Mouse (Mus musculus): Measurements from ENCODE around the gene Oxld1. TPM values are rescaled to one million over a fixed set of nuclear protein-coding genes. Genes with fewer than 3 reads are reported as not detected.

Gene Oxld1
- 8.6 and 10.9 TPM in 2 replicates for polyA plus RNA-seq (2016; fragmentation: Nextera tagmentation; extraction: Ambion mirVana)

- peak; percentile 94 for ATAC-seq (ENCODE audit: low FRiP score)
Measured at GRCm38 (mm10) chr11:120457772-120458751, at the start of gene Oxld1, which contains the start of gene Ccdc137. Oxld1 (minus strand) TSS chr11:120458068. Ccdc137 (plus strand) TSS chr11:120458115.

GRCm38 (mm10) chr11:120506899-120507298 is 49.0 kb upstream of the Oxld1 start:
- Histone ChIP-seq H3K4me3 (replicated peaks) (no peak overlapping the region), H3K4me2 (no peak overlapping the region), H3K36me3 (replicated peaks) (no peaks in the 10 kb centered on the region), H3K9ac (no peak overlapping the region), H3K9me3 (no peaks in the 10 kb centered on the region), H3K4me1 (peaks cover 13% of the 10 kb centered on the region), H3K27ac (no peak overlapping the region), H3K27me3 (peaks cover 3% of the 10 kb centered on the region; the same call in 1 of the 2 replicates)
- ATAC-seq (ENCODE audit: low FRiP score) = no peak
- 63% methylated on average over 4 of the region's 4 CpGs for WGBS

More at GRCm38 (mm10) chr11:120457772-120458751, at the start of gene Oxld1, which contains the start of gene Ccdc137:
- H3K27ac ChIP-seq = peak within 1 kb of the TSS; percentile 75
- peaks cover 26% of the 10 kb centered on the region for H3K4me1 ChIP-seq
- H3K9me3 ChIP-seq = no peaks in the 10 kb centered on the region
- no peaks in the 10 kb centered on the region for H3K27me3 ChIP-seq
- WGBS = 5% methylated on average over 62 of the region's 62 CpGs
- H3K9ac ChIP-seq = peak within 1 kb of the TSS; percentile 93
- H3K36me3 ChIP-seq (replicated peaks) = peaks cover 36% of the 10 kb centered on the region
- peak within 1 kb of the TSS; percentile 73 for H3K4me2 ChIP-seq
- peak within 1 kb of the TSS; percentile 86 for H3K4me3 ChIP-seq (replicated peaks)

- Histone ChIP-seq H3K36me3 (replicated peaks) (no peaks in the 10 kb centered on the region), H3K4me1 (peaks cover 7% of the 10 kb centered on the region), H3K27ac (no peak overlapping the region), H3K9ac (no peak overlapping the region), H3K9me3 (no peaks in the 10 kb centered on the region), H3K4me3 (replicated peaks) (no peak overlapping the region), H3K27me3 (peaks cover 3% of the 10 kb centered on the region; the same call in 1 of the 2 replicates), H3K4me2 (no peak overlapping the region)
- WGBS = 87% methylated on average over 3 of the region's 3 CpGs
- no peak for ATAC-seq (ENCODE audit: low FRiP score)
Measured at GRCm38 (mm10) chr11:120505661-120506060, 47.8 kb upstream of the Oxld1 start.

GRCm38 (mm10) chr11:120501701-120502100 is 43.8 kb upstream of the Oxld1 start:
- Histone ChIP-seq H3K9me3 (no peaks in the 10 kb centered on the region), H3K9ac (no peak overlapping the region), H3K27me3 (no peaks in the 10 kb centered on the region), H3K4me2 (no peak overlapping the region), H3K36me3 (replicated peaks) (peaks cover 28% of the 10 kb centered on the region), H3K4me3 (replicated peaks) (no peak overlapping the region), H3K4me1 (no peaks in the 10 kb centered on the region), H3K27ac (no peak overlapping the region)
- no peak for ATAC-seq (ENCODE audit: low FRiP score)
- 87% methylated on average over 4 of the region's 4 CpGs for WGBS

- 73% methylated on average over 6 of the region's 6 CpGs for WGBS
- ATAC-seq (ENCODE audit: low FRiP score) = no peak
- Histone ChIP-seq H3K9me3 (no peaks in the 10 kb centered on the region), H3K27me3 (no peaks in the 10 kb centered on the region), H3K4me2 (no peak overlapping the region), H3K4me3 (replicated peaks) (no peak overlapping the region), H3K4me1 (no peaks in the 10 kb centered on the region), H3K36me3 (replicated peaks) (peaks cover 34% of the 10 kb centered on the region), H3K9ac (no peak overlapping the region), H3K27ac (no peak overlapping the region)
Measured at GRCm38 (mm10) chr11:120501018-120501417, 43.1 kb upstream of the Oxld1 start.

GRCm38 (mm10) chr11:120500357-120500756 is 42.5 kb upstream of the Oxld1 start:
- peaks cover 40% of the 10 kb centered on the region for H3K36me3 ChIP-seq (replicated peaks)
- H3K27ac ChIP-seq = no peak overlapping the region
- H3K4me3 ChIP-seq (replicated peaks) = no peak overlapping the region
- H3K4me2 ChIP-seq = no peak overlapping the region
- 29% methylated on average over 3 of the region's 3 CpGs for WGBS
- H3K27me3 ChIP-seq = no peaks in the 10 kb centered on the region
- H3K9me3 ChIP-seq = no peaks in the 10 kb centered on the region
- ATAC-seq (ENCODE audit: low FRiP score) = no peak
- H3K9ac ChIP-seq = no peak overlapping the region
- H3K4me1 ChIP-seq = no peaks in the 10 kb centered on the region

GRCm38 (mm10) chr11:120499894-120500293 is 42.0 kb upstream of the Oxld1 start:
- ATAC-seq (ENCODE audit: low FRiP score) = no peak
- Histone ChIP-seq H3K27ac (no peak overlapping the region), H3K4me3 (replicated peaks) (no peak overlapping the region), H3K4me1 (no peaks in the 10 kb centered on the region), H3K27me3 (no peaks in the 10 kb centered on the region), H3K36me3 (replicated peaks) (peaks cover 44% of the 10 kb centered on the region), H3K4me2 (no peak overlapping the region), H3K9ac (no peak overlapping the region), H3K9me3 (no peaks in the 10 kb centered on the region)
- WGBS = 86% methylated on average over 6 of the region's 6 CpGs

- H3K4me2 ChIP-seq = no peak overlapping the region
- no peak overlapping the region for H3K9ac ChIP-seq
- H3K9me3 ChIP-seq = no peaks in the 10 kb centered on the region
- no peaks in the 10 kb centered on the region for H3K27me3 ChIP-seq
- 85% methylated on average over 5 of the region's 5 CpGs for WGBS
- no peak for ATAC-seq (ENCODE audit: low FRiP score)
- H3K4me3 ChIP-seq (replicated peaks) = no peak overlapping the region
- 0 out of 2 replicates have a peak, but pooled peaks cover under 1% of the 10 kb centered on the region for H3K4me1 ChIP-seq
- H3K36me3 ChIP-seq (replicated peaks) = peaks cover 54% of the 10 kb centered on the region
- H3K27ac ChIP-seq = no peak overlapping the region
Measured at GRCm38 (mm10) chr11:120498891-120499290, 41.0 kb upstream of the Oxld1 start.

- Histone ChIP-seq H3K27me3 (no peaks in the 10 kb centered on the region), H3K36me3 (replicated peaks) (peaks cover 54% of the 10 kb centered on the region), H3K9ac (no peak overlapping the region), H3K27ac (no peak overlapping the region), H3K4me2 (no peak overlapping the region), H3K4me3 (replicated peaks) (no peak overlapping the region), H3K4me1 (peaks cover 7% of the 10 kb centered on the region), H3K9me3 (no peaks in the 10 kb centered on the region)
- ATAC-seq (ENCODE audit: low FRiP score) = no peak
- WGBS = 90% methylated on average over 12 of the region's 12 CpGs
Measured at GRCm38 (mm10) chr11:120498226-120498625, 40.4 kb upstream of the Oxld1 start.

GRCm38 (mm10) chr11:120497436-120497835 is 39.6 kb upstream of the Oxld1 start:
- Histone ChIP-seq H3K27ac (no peak overlapping the region), H3K9me3 (no peaks in the 10 kb centered on the region), H3K9ac (no peak overlapping the region), H3K27me3 (no peaks in the 10 kb centered on the region), H3K4me1 (peaks cover 15% of the 10 kb centered on the region), H3K36me3 (replicated peaks) (peaks cover 54% of the 10 kb centered on the region), H3K4me2 (no peak overlapping the region), H3K4me3 (replicated peaks) (no peak overlapping the region)
- WGBS = 92% methylated on average over 3 of the region's 3 CpGs
- ATAC-seq (ENCODE audit: low FRiP score) = no peak

- H3K27me3 ChIP-seq = no peaks in the 10 kb centered on the region
- peaks cover 57% of the 10 kb centered on the region for H3K36me3 ChIP-seq (replicated peaks)
- H3K4me1 ChIP-seq = peaks cover 35% of the 10 kb centered on the region
- H3K9ac ChIP-seq = no peak overlapping the region
- no peak overlapping the region for H3K4me3 ChIP-seq (replicated peaks)
- peak overlapping the region; percentile 81 for H3K4me2 ChIP-seq
- WGBS = 88% methylated on average over 3 of the region's 3 CpGs
- ATAC-seq (ENCODE audit: low FRiP score) = no peak
- H3K27ac ChIP-seq = no peak overlapping the region
- no peaks in the 10 kb centered on the region for H3K9me3 ChIP-seq
Measured at GRCm38 (mm10) chr11:120493911-120494310, 36.0 kb upstream of the Oxld1 start.

GRCm38 (mm10) chr11:120493351-120493750 is 35.5 kb upstream of the Oxld1 start:
- Histone ChIP-seq H3K9me3 (no peaks in the 10 kb centered on the region), H3K36me3 (replicated peaks) (peaks cover 57% of the 10 kb centered on the region), H3K4me3 (replicated peaks) (peak overlapping the region; percentile 91), H3K27ac (no peak overlapping the region), H3K27me3 (no peaks in the 10 kb centered on the region), H3K4me2 (peak overlapping the region; percentile 81), H3K4me1 (peaks cover 35% of the 10 kb centered on the region), H3K9ac (peak overlapping the region; percentile 90)
- WGBS = 60% methylated on average over 3 of the region's 3 CpGs
- no peak for ATAC-seq (ENCODE audit: low FRiP score)

All from forebrain, embryonic 12.5 days (tissue).